Mouse (Mus musculus) thymus, adult 2 months (tissue): ENCODE data around the gene Wdr73.
"Not testable (repeated sequence)": the region's sequence is repeated elsewhere in the genome, so short reads cannot be mapped to it uniquely, and the experiment has no call there.

Experiments
- CTCF ChIP-seq: fragments of 200-500 bp; IDR thresholded peaks from 2 replicates; pipeline ENCODE4 v1.5.1; 2012; ENCODE audit warnings: mild to moderate bottlenecking, control low read depth, low read length, moderate library complexity, borderline replicate concordance; ENCODE audit not compliant: control insufficient read depth, poor library complexity, insufficient read depth; ENCODE audit errors: extremely low read depth
- POLR2A ChIP-seq: fragments of 200-500 bp; IDR thresholded peaks from 2 replicates; pipeline ENCODE4 v1.6.1; 2012; ENCODE audit warnings: mild to moderate bottlenecking, low read length, control low read depth, moderate library complexity; ENCODE audit not compliant: control insufficient read depth, poor library complexity, insufficient read depth; ENCODE audit errors: extremely low read depth

DNA sequence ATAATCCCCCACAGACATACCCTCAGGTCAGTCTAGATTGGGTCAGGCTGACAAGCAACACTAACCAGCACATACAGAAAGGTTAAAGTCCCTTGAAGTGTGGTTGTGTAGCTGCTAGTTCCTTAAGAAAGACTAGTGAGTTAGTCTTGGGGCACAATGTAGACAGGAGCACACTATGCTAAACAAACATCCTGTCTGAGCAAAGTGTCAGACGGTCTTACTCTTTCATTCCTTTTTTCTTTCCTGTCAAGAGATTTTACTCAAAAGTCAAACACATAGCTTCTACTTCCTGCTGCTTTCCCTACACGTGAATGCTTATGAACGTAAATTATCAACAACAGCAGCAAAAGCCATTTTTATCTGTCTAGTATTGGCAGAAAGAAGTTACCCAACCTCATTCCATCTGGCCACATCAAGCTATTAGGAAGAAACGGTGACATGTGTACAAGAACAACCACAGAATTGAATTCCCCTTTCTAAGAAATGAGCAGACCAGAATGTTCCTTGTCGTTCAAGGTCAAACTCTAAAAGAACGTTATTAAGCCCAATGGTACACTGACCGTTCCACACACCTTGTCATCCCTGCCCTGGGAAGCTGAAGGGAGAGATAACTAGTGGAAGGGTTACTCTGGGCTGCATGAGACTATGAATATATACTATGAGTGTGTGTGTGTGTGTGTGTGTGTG lies 35.7 kb upstream of the Wdr73 start:
- not testable (repeated sequence) for TF ChIP-seq POLR2A, CTCF
